Mouse (Mus musculus): ENCODE data around the gene Hip1r.
"Not testable (repeated sequence)": the region's sequence is repeated elsewhere in the genome, so short reads cannot be mapped to it uniquely, and the experiment has no call there.

Gene Hip1r

GRCm38 (mm10) chr5:124036836-124037235 is 63.4 kb downstream of the Hip1r start:
- DNase-seq (ENCODE audit: low read depth), result no peak

DNA sequence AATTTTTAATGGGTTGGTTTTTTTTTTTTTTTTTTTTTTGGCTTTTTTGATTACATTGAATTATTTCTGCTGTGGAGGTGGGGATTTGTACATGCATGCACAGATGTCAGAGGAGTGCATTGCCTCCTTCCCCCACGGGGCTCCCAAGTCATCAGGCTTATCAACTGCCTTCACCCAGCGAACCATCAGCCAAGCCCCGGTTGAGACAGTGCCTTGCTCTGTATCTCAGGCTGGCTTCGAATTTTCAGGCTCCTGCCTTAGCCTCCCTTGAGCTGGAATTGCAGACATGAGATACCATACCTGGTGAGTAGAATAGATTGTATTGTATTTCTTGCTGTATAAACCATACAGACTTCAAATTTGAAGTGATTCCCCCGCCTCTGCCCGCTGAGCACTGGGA is 66.2 kb downstream of the Hip1r start:
- DNase-seq (ENCODE audit: low read depth), result no peak

- DNase-seq (ENCODE audit: low read depth), result no peak
Observed at GRCm38 (mm10) chr5:124041097-124041496, 67.7 kb downstream of the Hip1r start.

- no peak for DNase-seq (ENCODE audit: low read depth)
Observed at GRCm38 (mm10) chr5:124043212-124043978, 70.0 kb downstream of the Hip1r start.

GRCm38 (mm10) chr5:124043999-124044398 is 70.6 kb downstream of the Hip1r start:
- DNase-seq (ENCODE audit: low read depth), result no peak

- DNase-seq (ENCODE audit: low read depth), result no peak
Observed at GRCm38 (mm10) chr5:124045453-124046010, 72.1 kb downstream of the Hip1r start.

DNA sequence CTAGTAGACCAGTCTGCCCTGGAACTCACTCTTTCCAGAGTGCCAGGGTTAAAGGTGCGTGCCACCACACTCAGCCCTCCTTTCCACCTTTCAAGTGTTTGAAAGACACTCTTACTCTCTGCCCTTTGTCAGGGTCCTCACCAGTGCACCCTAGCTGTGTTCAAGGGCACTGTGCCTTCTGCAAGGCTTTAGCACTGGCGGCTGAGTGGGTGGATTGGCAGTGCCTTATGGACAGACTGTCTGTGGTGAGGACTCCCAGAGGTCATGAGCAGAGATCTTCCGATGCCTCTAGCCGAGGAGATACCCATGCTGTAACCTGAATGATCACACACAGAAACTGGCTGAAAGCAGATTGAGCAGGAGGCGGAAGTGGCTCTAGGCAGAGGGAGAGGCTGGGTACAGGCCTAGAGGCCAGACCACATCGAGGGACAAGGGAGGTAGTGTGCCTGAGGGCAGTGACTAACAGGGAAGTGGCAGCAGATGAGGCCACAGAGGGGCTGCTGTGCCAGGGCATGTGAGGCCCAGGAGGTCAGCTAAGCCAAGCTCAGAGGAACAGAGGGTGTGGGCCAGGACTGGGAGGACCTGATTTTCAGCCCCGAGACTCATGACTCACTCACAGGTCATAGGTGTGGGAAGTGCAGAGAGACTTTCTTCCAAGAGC is 73.4 kb downstream of the Hip1r start:
- DNase-seq (ENCODE audit: low read depth), result no peak

GRCm38 (mm10) chr5:124049249-124050045 is 76.0 kb downstream of the Hip1r start:
- DNase-seq (ENCODE audit: low read depth), result no peak

DNA sequence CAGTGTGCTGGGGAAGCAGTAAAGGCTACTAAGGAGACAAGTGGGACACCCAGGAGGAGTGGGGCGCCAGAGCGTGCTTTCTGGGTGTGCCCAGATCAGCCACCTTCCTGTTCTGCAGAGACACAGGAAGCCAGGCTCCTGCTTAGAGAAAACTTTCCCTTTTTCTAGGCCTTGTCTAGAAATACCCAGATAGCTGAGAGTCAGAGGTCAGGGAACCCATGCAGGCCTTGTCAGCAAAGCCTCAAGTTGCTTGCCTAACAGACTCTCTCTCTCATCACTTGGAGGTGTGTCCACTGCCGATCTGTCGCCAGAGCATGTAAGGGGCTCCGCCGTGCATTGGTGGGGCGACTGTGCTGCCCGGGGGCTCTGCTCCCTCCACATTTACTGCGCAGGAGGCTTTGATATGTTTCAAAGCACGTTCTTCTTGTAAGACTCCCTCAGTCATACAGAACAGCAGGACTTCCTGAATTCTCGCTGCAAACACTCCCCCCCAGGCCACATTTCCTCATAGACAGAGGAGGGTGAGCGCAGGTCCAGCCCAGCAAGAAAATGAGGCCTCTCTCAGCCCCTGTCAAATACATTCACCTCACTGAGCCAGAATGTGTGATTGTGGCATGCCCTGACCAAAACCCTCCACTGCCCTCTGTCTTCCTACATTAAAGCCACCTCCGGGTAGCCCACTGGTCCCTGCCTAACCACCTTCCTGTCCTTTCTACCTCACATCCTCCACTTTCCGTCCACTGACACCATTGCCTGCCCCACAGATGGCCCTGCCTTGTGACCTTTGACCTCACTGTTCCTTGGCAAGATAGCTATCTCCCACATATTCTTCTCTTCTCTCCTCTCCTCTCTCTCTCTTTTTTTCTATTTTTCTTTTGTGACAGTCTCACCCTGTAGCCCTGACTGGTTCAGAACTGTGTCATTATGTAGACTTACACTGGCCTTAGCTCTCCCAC is 76.9 kb downstream of the Hip1r start:
- DNase-seq (ENCODE audit: low read depth), result no peak

GRCm38 (mm10) chr5:124051899-124052491 is 78.6 kb downstream of the Hip1r start:
- peak; percentile 75 for DNase-seq (ENCODE audit: low read depth)

DNA sequence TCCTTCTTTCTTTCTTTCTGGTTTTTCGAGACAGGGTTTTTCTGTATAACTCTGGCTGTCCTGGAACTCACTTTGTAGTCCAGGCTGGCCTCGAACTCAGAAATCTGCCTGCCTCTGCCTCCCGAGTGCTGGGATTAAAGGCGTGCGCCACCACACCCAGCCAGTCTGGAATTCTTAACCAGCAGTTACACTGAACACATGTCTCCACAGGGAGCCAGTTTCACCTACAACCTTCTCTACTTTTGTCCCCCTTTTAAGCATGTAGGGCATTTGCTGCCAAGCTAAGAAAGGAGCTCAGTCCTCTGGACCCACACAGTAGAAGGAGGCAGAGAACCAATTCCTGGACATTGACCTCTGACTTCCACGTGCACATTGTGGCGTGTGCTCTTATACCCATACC is 79.2 kb downstream of the Hip1r start:
- not testable (repeated sequence) for DNase-seq (ENCODE audit: low read depth)
